Mouse (Mus musculus): ENCODE measurements around the gene Rpap3.

The Rpap3 gene

DNA sequence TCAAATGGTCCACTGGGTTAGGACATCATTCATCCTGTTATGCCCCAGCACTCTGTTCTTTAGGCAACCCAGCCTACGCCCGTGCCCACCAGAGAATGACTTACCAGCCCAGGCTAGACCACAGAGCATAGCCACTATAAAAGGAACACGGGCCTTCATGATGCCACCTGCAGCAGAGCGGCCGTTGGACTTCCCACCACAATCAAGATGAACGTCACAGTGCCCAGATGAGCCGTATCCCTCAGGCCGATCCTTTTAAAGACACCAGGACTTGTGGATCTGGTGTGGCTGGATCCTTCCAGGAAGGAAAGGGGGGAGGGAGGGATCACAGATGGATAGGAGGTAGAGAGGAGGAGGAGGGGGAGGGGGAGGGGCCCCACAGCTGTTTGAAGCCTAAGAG, 25.5 kb upstream of the Rpap3 start, which contains the start of gene Endou:
TSS of gene Endou (minus strand) at position 229 of the 400 bp plus-strand sequence.
- DNase-seq (ENCODE audit: low read depth, low spot score) = peak; percentile 44

DNA sequence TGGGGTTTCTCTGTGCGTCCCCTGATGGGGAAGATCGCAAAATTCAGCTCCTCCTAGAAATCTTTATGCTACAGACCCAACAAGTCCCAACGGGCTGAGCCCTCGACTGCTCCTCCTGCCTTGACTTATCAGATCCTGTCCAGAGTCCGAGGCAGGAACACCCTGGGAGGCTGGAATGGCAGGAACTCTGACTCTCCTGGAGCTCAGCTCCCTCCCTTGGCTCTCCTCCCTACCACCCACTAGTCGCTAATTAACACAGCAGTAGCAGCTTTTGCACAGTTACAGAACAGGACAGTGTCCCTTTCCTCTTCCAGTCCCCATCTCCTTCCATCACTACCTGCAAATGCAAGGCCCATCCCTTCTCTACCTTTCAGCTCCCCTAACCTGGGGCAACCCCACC, 24.7 kb upstream of the Rpap3 start:
- DNase-seq (ENCODE audit: low read depth, low spot score) = no peak

DNA sequence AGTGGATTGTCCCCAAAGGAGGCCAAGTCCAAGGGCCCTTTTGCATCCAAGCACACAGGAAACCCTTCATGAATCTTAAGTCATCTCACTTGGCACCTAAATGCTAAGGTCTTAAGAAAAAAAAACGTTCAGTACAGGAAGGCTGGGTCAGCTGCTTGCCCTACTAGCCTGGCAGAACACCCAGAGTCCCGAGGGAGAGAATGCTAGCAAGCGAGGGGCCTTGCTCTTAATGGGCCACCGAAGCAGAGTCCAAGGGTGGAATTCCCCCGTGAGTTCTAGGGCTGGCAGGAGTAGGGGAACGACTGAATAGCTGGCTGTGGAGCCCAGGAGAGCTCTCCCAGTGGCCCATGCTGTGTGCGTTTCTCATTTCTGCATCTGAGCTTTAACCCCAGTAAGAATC, 23.2 kb upstream of the Rpap3 start:
- DNase-seq (ENCODE audit: low read depth, low spot score) = no peak

DNA sequence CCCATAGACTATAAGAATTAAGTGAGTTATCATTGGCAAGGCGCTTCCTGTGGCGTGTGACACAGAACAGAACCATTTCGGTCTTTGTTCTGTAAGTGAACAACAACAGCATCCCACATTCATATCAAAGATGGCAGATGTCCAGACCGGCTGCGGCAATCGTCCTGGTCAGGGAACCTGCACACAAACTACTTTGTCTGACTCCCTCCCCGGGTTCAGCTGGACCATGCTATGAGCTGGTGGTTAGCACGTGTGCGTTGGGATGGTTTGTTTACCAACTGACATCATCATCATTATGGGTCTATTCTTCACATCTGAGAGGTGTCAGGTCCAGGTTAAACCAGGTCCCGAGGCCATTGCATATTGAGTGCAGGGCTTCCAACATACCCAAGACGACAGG, 22.8 kb upstream of the Rpap3 start:
- DNase-seq (ENCODE audit: low read depth, low spot score) = no peak

DNA sequence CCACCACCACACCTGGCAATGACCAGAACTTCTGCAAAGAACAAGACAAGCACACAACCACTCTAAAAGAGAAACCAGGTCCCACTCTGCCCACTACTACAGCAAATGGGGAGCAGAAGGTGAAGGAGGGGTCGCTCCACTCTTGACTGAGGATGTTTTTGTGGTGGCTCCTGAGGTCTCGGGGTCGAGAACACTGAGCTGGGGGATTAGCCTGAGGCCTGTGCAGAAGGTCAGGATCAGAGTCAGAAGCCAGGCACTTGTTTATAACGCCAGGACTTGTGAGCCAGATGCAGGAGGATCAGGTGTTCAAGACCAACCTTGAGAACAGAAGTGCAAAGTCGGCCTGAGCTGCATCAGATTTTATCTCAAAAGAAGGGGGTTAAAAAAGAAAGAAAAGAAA, 21.9 kb upstream of the Rpap3 start:
- no peak for DNase-seq (ENCODE audit: low read depth, low spot score)

DNA sequence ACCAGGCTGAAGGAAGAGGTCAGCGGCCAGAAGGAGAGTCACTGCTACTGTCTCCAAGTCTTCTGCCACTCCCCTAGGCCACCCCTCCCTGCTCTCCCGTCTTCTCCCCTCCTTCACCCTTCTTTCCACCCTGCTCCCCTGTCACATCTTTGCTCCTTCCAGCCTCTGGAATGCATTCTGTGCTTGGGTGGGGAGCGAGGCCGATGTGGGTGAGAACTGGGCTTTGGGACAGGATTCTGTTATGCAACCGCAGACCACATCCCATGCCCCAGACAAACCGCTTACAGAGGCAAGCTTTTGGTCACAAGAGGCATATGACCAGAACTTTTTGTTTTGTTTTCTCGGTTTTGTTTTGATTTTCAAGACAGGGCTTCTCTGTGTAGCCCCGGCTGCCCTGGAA, 21.4 kb upstream of the Rpap3 start:
- no peak for DNase-seq (ENCODE audit: low read depth, low spot score)

DNA sequence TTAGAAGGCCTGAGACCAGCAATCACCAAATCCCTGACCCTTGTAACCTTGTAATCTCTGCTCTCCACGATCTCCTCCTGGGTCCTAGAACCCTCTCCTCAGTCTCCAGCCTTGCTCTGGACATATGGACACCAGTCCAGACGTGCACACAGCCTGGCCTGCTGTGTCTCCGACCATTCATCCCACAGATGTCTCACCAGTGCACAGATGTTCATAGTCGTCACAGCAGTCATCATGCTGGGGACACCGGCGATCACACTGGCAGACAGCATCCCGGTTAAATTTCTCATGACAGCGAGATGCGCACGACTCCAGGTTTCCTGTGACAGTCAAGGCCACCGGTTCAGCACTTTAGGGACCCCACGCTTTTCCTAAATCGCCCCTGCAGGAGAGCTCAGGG, 20.7 kb upstream of the Rpap3 start:
- no peak for DNase-seq (ENCODE audit: low read depth, low spot score)

DNA sequence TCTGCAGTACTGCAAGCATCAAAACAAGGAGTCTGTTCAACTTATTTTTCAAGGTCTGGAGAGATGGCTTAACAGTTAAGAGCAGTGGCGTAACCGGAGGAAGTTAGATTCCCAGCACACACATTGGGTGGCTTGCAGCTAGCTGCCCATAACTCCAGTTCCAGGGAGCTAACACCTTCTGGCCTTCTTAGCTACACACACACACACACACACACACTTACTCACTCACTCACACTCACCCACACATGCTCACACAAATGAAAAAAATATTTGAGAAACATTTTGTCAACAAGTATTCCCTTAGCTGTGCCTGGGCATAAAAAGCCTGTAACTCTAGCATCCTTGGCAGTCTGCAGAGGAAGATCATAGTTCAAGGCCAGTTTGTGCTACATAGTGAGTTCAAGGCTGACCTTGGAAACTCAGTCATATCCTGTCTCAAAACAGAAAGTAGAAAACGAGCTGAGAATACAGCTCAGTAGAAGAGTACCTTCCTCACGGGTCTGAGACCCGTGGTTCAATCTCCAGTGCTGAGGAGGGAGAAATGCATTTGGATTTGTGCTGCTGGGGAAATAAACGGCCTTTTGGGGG, 19.7 kb upstream of the Rpap3 start:
- DNase-seq (ENCODE audit: low read depth, low spot score) = no peak

DNA sequence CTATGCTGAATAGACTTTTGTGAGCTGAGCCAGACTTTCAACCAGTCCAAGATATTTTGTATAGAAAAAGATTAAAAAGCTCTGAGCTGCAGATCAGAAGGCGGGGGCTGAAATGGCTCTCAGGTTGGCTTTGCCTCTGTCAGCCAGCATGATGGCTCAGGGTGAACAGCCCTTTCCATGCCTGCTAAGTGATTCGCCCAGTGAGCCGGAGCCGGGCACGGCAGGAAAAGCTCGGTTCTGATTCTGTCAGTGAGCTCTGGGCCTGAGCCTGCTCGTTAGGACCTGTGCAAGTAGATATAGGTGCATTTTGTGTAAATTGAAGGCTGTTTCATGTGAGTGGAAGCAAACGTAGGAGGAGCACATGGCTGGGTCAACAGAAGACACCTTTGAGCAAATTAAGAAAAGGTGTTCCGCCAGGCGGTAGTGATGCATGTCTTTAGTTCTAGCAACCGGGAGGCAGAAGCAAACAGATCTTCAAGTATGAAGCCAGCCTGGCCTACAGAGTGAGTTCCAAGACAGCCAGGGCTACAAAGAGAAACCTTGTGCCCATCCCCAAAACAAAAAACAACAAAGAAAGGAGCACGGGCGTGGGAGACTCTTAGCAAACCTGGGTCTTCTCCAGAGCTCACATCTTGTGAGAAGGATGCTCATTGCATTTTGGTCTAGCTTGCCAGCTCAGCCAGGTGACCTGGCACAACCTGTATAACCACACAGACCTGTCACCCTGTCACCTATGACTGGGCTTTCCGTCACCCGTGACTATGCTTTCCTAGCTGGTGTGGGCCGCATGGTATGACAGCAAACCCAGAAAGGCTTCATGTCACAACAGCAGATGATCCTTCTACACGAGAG, 18.9 kb upstream of the Rpap3 start:
- no peak for DNase-seq (ENCODE audit: low read depth, low spot score)

DNA sequence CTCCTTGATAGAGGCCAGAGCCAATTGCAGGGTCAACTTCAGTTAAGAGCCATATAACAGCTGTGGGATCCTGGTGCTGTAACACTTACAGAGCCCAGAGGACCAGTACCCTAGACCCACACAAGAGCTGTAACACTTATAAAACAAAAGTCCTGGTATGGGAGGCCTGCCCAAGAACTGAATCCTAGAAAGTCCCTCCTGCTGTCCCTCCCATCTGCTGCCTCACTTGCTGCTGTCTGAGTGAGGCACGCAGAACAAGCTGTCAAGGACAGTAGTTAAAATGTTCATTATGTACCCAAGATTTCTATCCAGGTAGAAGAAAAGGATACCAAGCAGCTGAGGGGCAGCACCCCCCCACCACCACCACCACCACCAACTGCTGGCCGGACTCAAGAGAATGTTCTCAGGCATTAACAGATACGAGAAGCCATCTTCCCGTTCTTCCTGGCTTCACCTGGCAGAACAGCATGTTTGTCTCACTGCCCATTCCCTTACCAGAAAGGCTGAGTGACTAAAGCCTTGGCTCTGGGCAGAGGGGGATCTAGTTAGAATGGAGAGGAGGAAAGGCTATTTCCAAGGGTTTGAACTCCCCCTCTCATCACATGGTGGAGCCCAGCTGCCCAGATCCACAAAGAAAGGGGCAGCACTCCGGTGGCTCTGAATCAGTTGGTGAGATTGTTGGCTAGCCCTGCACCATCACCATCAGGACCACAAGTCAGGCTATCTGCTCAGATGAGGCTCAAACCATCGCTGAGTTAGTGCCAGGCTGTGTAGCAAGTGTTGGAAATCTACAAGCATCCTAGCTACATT, 18.1 kb upstream of the Rpap3 start:
- peak; percentile 2 for DNase-seq (ENCODE audit: low read depth, low spot score)

DNA sequence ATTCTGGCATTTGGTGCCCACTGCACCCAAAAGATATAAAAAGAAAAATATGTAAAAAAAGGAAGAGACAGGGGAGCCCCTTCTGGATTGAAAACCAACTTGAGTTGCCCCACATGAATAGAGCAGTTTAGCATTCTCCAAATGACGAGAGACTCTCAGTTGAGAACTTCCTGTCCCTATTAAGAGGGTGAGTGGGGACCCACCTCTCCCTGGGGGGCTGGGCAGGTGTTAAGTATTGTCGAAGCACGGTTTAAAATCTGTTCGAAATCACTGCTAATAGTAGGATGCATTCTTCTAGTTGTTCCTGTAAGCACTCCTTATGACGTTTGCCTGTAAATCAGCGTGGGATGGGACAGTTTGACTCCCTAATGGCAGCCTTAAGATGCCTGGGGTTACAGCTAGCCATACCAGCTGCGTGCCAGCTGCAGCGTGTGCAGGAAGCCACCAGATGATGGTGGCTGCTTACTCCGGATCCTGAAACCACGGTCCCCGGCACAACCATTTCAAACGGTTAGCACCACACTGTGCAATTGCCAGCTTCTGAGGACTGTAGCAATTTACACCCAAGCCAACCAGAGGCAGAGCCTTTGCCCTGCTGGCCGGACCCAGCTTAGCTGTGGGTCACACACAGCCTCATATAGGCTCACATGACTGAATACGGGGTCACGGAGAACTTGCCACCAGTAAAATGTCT, 15.5 kb upstream of the Rpap3 start:
- DNase-seq (ENCODE audit: low read depth, low spot score) = peak; percentile 93

DNA sequence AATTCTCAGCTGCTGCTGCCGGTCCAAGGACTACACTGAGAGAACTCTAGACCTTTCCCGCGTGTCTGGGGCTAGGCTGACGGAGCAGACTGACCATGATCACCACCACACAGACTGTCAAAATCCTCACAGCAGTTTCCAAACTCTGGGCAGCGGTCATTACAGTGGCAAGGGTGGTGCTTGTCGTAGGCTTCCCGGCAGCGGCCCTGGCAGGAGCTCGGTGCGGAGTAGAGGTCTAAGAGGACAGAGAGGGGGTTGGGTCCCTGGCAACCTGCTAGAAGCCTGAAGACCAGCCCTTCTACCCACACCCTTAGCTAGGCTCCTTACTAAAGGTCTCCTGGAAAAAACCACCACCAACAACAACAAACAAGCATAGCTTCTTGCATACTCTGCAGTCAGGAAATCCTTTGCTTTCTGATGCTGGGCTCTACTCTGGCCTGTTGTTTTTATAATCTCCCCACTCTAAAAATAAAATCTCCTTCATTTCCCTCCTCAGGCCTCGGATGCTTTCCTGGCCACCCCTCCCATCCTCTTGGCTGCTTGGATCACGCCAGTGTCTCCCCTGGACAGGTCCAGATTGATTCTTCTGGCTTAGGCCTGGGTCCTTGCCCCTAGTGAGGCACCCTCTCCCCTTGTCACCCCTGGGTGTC, 14.5 kb upstream of the Rpap3 start:
- peak; percentile 51 for DNase-seq (ENCODE audit: low read depth, low spot score)

DNA sequence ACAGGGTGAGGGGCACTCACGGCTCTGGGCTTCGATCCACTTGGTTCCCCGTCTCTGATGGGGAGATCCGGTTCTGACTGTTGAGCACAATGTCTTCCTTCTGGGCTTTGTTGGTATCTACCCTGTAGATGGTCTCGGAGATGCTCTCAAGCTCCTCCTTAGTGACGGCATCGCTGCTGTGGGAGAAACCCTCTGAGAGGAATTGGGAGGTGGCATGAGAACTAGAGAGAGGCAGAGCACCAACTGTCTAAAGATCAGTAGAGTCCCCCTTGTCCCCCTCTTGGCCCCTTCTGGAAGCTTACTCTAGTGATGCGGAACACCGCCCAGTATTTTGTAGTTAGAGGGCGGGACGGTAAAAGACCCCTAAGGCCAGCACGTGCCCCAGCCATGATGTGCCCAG, 13.9 kb upstream of the Rpap3 start:
- DNase-seq (ENCODE audit: low read depth, low spot score) = no peak

DNA sequence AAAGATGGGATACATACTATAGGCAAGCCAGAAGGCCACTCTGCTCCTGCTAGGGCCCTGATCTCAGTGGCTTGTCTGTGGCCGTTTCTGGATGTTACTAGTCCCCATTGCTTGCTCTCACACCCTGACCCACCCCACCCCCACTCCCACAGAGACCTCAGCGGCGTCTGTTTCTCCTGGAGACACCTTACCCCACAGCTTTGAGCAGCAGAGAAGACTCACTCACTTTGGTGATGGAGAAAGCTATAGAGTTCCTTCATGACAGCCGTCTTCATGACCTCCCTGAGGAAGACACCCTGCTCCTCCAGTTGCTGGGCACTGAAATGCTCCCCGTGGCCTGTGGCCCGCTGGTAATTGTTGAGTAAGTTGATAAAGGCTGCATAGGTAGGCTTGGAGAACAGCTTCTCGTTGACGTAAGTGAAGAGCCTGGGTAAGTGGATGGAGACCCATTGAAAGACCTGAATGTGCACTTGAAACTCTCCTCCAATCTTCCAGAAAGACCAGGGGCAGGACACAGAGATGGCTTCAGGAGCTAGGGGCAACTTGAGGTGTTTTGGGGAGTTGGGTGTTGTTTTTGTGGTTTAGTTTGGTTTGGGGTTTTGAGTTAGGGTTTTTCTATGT, 13.0 kb upstream of the Rpap3 start:
- DNase-seq (ENCODE audit: low read depth, low spot score) = peak; percentile 54

DNA sequence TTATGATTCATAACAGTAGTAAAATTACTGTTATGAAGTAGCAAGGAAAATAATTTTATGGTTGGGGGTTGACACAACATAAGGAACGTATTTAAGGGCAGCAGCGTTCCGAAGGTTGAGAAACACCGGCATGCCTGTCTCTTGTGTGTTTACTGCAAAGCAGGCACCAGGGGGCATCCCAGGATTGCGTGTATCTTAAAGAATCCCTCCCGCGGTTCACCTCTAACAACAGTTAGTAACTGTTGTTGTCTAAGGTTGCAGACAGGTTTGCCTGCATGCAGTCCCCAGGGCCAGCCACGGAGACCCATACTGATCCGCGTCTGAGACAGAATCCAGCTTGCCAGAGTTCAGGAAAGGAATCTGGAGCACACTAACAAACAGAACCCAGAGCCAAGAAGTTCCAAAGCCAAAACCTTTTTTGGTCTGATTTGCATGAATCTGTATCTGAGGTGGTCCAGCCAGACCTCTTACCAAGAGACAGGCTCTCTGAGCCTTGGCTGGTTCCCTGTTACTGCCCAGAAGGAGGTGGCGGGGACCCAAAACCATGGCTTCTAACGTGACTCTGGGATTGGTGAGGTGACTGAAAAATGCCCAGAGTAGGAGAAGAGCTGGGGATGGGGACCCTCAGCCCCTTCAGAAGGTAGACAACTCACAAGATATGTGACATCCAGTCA, 12.4 kb upstream of the Rpap3 start:
- DNase-seq (ENCODE audit: low read depth, low spot score) = peak; percentile 92

DNA sequence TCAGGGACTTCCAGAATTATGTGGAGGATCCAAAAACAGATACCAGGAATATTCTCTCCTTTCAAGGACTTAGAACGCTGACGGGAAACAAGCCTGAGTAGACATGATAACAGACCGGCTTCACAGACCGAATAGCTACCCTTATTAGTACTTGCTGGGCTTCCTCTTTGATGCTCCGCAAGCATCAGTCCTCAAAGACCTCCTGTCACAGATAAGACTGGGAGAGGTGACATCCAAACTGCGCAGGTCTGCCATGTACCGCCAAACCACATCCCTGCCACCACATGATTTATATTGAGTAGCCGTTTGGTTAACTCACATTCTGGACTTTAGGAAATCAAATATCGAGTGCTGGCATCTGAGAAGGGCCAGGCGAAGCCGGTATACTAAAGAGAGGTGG, 11.2 kb upstream of the Rpap3 start:
- peak; percentile 49 for DNase-seq (ENCODE audit: low read depth, low spot score)

DNA sequence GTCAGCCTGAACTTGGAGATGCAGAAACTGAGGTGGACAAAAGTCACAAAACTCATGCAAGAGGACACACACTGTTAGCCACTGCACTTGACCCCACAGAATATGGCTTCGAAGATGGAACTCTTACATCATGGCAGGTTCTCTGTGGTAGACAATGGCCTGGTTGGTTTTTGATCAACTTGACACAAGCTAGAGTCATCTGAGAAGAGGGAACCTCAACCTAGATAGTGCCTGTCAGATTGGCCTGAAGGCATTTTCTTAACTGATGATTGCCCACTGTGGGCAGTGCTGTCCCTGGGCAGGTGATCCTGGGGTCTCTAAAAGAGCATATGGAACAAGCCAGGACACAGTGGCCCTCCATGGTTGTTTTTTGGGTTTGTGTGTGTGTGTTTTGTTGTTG, 10.1 kb upstream of the Rpap3 start:
- no peak for DNase-seq (ENCODE audit: low read depth, low spot score)

DNA sequence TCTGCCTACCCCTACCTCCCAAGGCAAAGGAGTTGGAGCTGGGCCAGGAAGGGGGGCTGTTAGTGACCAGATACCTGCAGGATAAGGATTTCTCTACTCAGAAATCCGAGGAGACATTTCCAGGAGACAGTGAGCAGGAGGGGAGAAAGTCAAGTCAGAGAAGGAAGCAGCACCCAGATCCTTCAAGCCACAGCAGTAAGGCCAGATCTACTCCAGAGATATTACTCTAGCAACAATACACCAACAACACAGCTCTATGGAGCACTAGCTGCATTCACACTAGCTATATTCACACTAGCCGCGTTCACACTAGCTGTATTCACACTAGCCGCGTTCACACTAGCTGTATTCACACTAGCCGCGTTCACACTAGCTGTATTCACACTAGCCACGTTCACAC, 9.5 kb upstream of the Rpap3 start:
- DNase-seq (ENCODE audit: low read depth, low spot score) = no peak

DNA sequence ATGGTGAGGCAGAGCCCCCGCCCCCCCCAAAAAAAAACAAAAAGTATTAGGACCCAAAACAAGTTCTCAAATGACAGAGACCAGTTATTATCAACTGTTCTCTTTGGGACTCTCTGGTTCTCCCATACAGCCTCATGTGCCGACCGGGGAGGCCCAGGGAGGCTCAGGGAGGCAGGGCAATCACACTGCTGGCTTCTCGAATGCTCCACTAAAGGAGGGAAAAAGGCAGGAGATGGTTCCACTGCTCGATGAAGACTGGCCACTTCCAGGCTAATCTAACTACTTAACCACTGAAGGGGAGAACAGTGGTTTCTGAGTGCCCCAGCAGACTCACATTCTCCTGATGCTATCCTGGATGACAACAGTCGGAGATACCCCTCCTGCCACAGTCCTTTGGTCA, 6.9 kb upstream of the Rpap3 start:
- DNase-seq (ENCODE audit: low read depth, low spot score) = no peak

DNA sequence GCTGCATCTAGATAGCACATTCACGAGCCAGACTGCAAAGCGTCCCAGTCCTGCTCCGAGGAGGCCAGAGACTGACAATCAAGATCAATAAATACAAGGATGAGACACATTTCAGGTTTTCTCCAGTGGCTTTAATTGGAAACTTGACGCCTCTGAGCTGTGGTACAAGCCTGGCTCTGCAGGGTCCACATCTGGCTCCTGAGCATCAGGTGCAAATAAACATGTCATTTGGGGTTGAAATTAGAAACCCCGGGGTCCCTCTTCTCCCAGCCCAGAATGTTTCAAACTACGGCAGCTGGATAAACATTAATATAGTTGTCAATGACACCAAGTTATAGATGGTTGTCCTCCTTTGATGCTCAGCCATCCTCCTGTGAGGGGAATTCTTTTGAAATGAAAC, 5.3 kb upstream of the Rpap3 start:
- no peak for DNase-seq (ENCODE audit: low read depth, low spot score)

Data from A20 (cell line).